Mouse (Mus musculus): ENCODE measurements around the gene Bsg. TPM values are rescaled to one million over a fixed set of nuclear protein-coding genes. Genes with fewer than 3 reads are reported as not detected.

Bsg gene
- polyA plus RNA-seq, 2 experiments: 579 to 809 TPM

DNA sequence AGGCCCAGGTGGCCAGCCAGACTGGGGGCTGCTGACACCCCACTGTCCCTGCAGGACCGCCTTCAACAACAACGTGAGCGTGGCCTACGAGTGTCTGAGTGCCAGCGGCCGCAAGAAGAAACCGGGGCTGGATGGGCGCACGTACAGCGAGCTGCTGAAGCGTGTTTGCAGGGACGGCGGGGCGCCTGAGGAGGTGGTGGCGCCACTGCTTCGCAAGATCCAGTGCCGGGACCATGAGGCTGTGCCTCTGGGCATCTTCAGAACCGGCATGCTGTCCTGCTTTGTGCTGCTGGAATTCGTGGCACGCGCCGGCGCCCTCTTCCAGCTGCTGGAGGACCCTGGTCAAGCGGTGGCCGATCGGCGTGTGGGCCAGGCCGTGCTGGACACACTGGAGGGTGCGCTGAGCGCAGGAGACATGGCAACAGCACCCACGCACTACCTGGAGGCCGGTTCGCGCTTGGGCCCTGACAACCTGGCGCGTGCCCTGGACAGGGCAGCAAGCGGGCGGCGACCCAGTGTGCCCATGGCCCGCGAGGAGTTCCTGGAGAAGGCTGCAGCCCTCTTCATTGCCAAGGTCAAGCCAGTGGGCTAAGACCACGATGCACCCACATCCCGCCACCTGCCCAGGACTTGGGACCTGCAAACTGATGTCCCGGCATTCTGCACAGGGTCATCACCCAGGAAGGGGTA lies 28.8 kb upstream of the Bsg start:
- H3K9ac ChIP-seq (replicated peaks): no peak overlapping the region
- WGBS (ENCODE audit: insufficient replicate concordance): 59% methylated on average over 44 of the region's 44 CpGs
- DNase-seq (ENCODE audit: low read depth in 3 of 3, low spot score in 3 of 3) (no peak), ATAC-seq (ENCODE audit: insufficient read depth) (no peak)
- TF ChIP-seq CTCF (IDR thresholded peaks at IDR 0.05; ENCODE audit: low read depth) (no peak), EP300 (IDR thresholded peaks at IDR 0.05; ENCODE audit: low read depth) (no peak)
- H3K36me3 ChIP-seq (replicated peaks; ENCODE audit: control insufficient read depth, insufficient read depth, low read depth): no peaks in the 10 kb centered on the region
- no peak overlapping the region for H3K4me2 ChIP-seq (ENCODE audit: low read depth)
- H3K9me3 ChIP-seq (ENCODE audit: control insufficient read depth, low read length): no peaks in the 10 kb centered on the region
- no peaks in the 10 kb centered on the region for H3K27me3 ChIP-seq (ENCODE audit: control insufficient read depth, insufficient read depth, low read length)
- H3K27ac ChIP-seq: no peak overlapping the region
- peaks cover 4 to 5% of the 10 kb centered on the region in 2 experiments for H3K4me1 ChIP-seq (replicated peaks; ENCODE audit: control insufficient read depth in 2 of 2, insufficient read depth in 2 of 2, low read length in 1 of 2)
- no peak overlapping the region for H3K4me3 ChIP-seq (ENCODE audit: insufficient read depth in 1 of 2, low read depth in 2 of 2, low read length in 2 of 2)

GRCm38 (mm10) chr10:79680606-79681495 lies 23.4 kb upstream of the Bsg start:
- ATAC-seq (ENCODE audit: insufficient read depth): 0 out of 2 replicates have a peak, but pooled peaks have one; percentile 3
- Histone ChIP-seq H3K36me3 (replicated peaks; ENCODE audit: control insufficient read depth, insufficient read depth, low read depth) (peaks cover 14% of the 10 kb centered on the region), H3K27me3 (ENCODE audit: control insufficient read depth, insufficient read depth, low read length) (no peaks in the 10 kb centered on the region), H3K9me3 (ENCODE audit: control insufficient read depth, low read length) (no peaks in the 10 kb centered on the region), H3K4me3 (ENCODE audit: insufficient read depth in 1 of 2, low read depth in 2 of 2, low read length in 2 of 2) (peak overlapping the region; percentile 75), H3K9ac (replicated peaks) (peak overlapping the region; percentile 36), H3K4me1 (replicated peaks; ENCODE audit: control insufficient read depth in 2 of 2, insufficient read depth in 2 of 2, low read length in 1 of 2) (peaks cover 27 to 29% of the 10 kb centered on the region in 2 experiments), H3K4me2 (ENCODE audit: low read depth) (peak overlapping the region; percentile 78), H3K27ac (peak overlapping the region; percentile 87)
- TF ChIP-seq EP300 (IDR thresholded peaks at IDR 0.05; ENCODE audit: low read depth) (no peak), CTCF (IDR thresholded peaks at IDR 0.05; ENCODE audit: low read depth) (no peak; the same call in 1 of the 2 replicates)
- WGBS (ENCODE audit: insufficient replicate concordance): 25% methylated on average over 11 of the region's 11 CpGs
- peak in 1 of 3 experiments; percentile 50 for DNase-seq (ENCODE audit: low read depth in 3 of 3, low spot score in 3 of 3)

GRCm38 (mm10) chr10:79681591-79682245 lies 22.6 kb upstream of the Bsg start, which contains the start of gene Cdc34:
Gene Cdc34, plus strand, starts transcription at chr10:79682195.
- peaks cover 27 to 29% of the 10 kb centered on the region in 2 experiments for H3K4me1 ChIP-seq (replicated peaks; ENCODE audit: control insufficient read depth in 2 of 2, insufficient read depth in 2 of 2, low read length in 1 of 2)
- peak within 1 kb of the TSS; percentile 75 to 100 for H3K4me3 ChIP-seq (ENCODE audit: insufficient read depth in 1 of 2, low read depth in 2 of 2, low read length in 2 of 2)
- TF ChIP-seq CTCF (IDR thresholded peaks at IDR 0.05; ENCODE audit: low read depth) (peak; percentile 30; the same call in 1 of the 2 replicates), EP300 (IDR thresholded peaks at IDR 0.05; ENCODE audit: low read depth) (no peak)
- H3K27ac ChIP-seq: peak within 1 kb of the TSS; percentile 87
- peak; percentile 92 to 95 (median 94) for DNase-seq (ENCODE audit: low read depth in 3 of 3, low spot score in 3 of 3)
- peak within 1 kb of the TSS; percentile 91 for H3K4me2 ChIP-seq (ENCODE audit: low read depth)
- H3K27me3 ChIP-seq (ENCODE audit: control insufficient read depth, insufficient read depth, low read length): no peaks in the 10 kb centered on the region
- under 1% methylated on average over 78 of the region's 84 CpGs for WGBS (ENCODE audit: insufficient replicate concordance)
- peaks cover 22% of the 10 kb centered on the region for H3K36me3 ChIP-seq (replicated peaks; ENCODE audit: control insufficient read depth, insufficient read depth, low read depth)
- peak within 1 kb of the TSS; percentile 89 for H3K9ac ChIP-seq (replicated peaks)
- H3K9me3 ChIP-seq (ENCODE audit: control insufficient read depth, low read length): no peaks in the 10 kb centered on the region
- ATAC-seq (ENCODE audit: insufficient read depth): peak; percentile 91

DNA sequence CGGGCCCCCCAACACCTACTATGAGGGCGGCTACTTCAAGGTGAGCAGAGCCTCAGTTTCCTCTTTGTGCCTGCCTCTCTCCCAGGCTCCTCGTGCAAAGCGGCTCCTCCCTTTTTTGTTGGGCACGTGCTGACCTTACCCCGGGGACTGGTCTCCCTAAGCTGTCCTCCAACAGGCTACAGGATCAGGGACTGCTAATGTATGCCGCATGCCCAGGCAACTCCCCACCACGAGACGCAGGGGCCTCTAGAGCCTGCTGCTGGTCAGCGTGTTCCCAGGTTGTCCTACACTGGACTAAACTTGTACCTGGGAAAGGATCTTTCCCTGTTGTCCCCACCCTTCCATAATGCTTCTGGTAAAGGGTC lies 21.8 kb upstream of the Bsg start:
- H3K36me3 ChIP-seq (replicated peaks; ENCODE audit: control insufficient read depth, insufficient read depth, low read depth): peaks cover 30% of the 10 kb centered on the region
- ATAC-seq (ENCODE audit: insufficient read depth) (no peak), DNase-seq (ENCODE audit: low read depth in 3 of 3, low spot score in 3 of 3) (no peak)
- no peaks in the 10 kb centered on the region for H3K27me3 ChIP-seq (ENCODE audit: control insufficient read depth, insufficient read depth, low read length)
- TF ChIP-seq CTCF (IDR thresholded peaks at IDR 0.05; ENCODE audit: low read depth) (no peak), EP300 (IDR thresholded peaks at IDR 0.05; ENCODE audit: low read depth) (no peak)
- H3K9ac ChIP-seq (replicated peaks): peak overlapping the region; percentile 89
- peaks cover 27 to 29% of the 10 kb centered on the region in 2 experiments for H3K4me1 ChIP-seq (replicated peaks; ENCODE audit: control insufficient read depth in 2 of 2, insufficient read depth in 2 of 2, low read length in 1 of 2)
- H3K27ac ChIP-seq: peak overlapping the region; percentile 36
- under 1% methylated on average over 9 of the region's 10 CpGs for WGBS (ENCODE audit: insufficient replicate concordance)
- H3K4me2 ChIP-seq (ENCODE audit: low read depth): peak overlapping the region; percentile 91
- H3K9me3 ChIP-seq (ENCODE audit: control insufficient read depth, low read length): no peaks in the 10 kb centered on the region
- H3K4me3 ChIP-seq (ENCODE audit: insufficient read depth in 1 of 2, low read depth in 2 of 2, low read length in 2 of 2): peak overlapping the region; percentile 75 to 100
